Mouse (Mus musculus) midbrain, embryonic 14.5 days (tissue): Measurements from ENCODE around the gene Hist2h4. TPM values are rescaled to one million over a fixed set of nuclear protein-coding genes. Genes with fewer than 3 reads are reported as not detected.
A peak's percentile ranks its signal among the peaks of the same experiment; 100 is the strongest.
"Not testable (repeated sequence)": the region's sequence is repeated elsewhere in the genome, so short reads cannot be mapped to it uniquely, and the experiment has no call there.

Source experiments
- ATAC-seq: fragments of 200-750 bp; cut with Nextera tagmentation; 2 replicates; pipeline ENCODE4 v1.8.0; 2017; ENCODE audit warnings: moderate number of reproducible peaks, moderate library complexity; ENCODE audit not compliant: low FRiP score, low TSS enrichment
- DNase-seq: peaks from one replicate; pipeline ENCODE4 v3.0.0-alpha.2; 2015
- H3K27ac ChIP-seq: fragments of 300-500 bp; sonication (generic); replicated peaks from 2 replicates; pipeline ENCODE4 v1.5.1; 2014; ENCODE audit warnings: mild to moderate bottlenecking, low read depth, low read length, moderate library complexity
- H3K27me3 ChIP-seq: fragments of 300-500 bp; sonication (generic); 2 replicates; pipeline ENCODE4 v1.6.1; 2014; ENCODE audit warnings: low read length, control low read depth, mixed read lengths; ENCODE audit not compliant: control insufficient read depth, insufficient read depth
- H3K36me3 ChIP-seq: fragments of 300-500 bp; sonication (generic); 2 replicates; pipeline ENCODE4 v1.6.1; 2014; ENCODE audit warnings: low read length, control low read depth; ENCODE audit not compliant: control insufficient read depth, insufficient read depth
- H3K4me1 ChIP-seq: fragments of 300-500 bp; sonication (generic); 2 replicates; pipeline ENCODE4 v1.6.1; 2014; ENCODE audit warnings: mild to moderate bottlenecking, antibody characterized with exemption, low read length, control low read depth; ENCODE audit not compliant: control insufficient read depth, insufficient read depth
- H3K4me2 ChIP-seq: fragments of 300-500 bp; sonication (generic); 2 replicates; pipeline ENCODE4 v1.6.1; 2014; ENCODE audit warnings: mild to moderate bottlenecking, low read length, moderate library complexity
- H3K4me3 ChIP-seq: fragments of 300-500 bp; sonication (generic); replicated peaks from 2 replicates; pipeline ENCODE4 v1.5.1; 2014; ENCODE audit warnings: low read depth, low read length
- H3K9ac ChIP-seq: fragments of 300-500 bp; sonication (generic); replicated peaks from 2 replicates; pipeline ENCODE4 v1.6.1; 2014; ENCODE audit warnings: mild to moderate bottlenecking, low read length, moderate library complexity
- H3K9me3 ChIP-seq: fragments of 300-500 bp; sonication (generic); 2 replicates; pipeline ENCODE4 v1.6.1; 2016; ENCODE audit warnings: low read length, control low read depth, mixed read lengths; ENCODE audit not compliant: control insufficient read depth
- WGBS: fragments of 180-500 bp; shearing (Covaris S2); extraction: QIAGEN DNeasy Blood & Tissue Kit; methylation state at CpG from one replicate; pipeline ENCODE4 v1.1.7; 2014; 5-methylcytosine and 5-hydroxymethylcytosine counted together
- polyA plus RNA-seq: library from polyadenylated mRNA; unstranded; fragments of >200 nt; fragmentation: Nextera tagmentation; extraction: Ambion mirVana; gene quantifications from 2 replicates; pipeline ENCODE4 v1.2.1, GENCODE M21; 2014

The Hist2h4 gene
- polyA plus RNA-seq, 1 experiment from 2014 or later = 5.2 TPM

- ATAC-seq (no peak), DNase-seq (no peak)
- Histone ChIP-seq H3K4me3 (no peak within 1 kb of the TSS), H3K9me3 (no peaks in the 10 kb centered on the region), H3K27me3 (no peaks in the 10 kb centered on the region), H3K27ac (no peak within 1 kb of the TSS), H3K4me1 (no peaks in the 10 kb centered on the region), H3K36me3 (no peaks in the 10 kb centered on the region), H3K4me2 (no peak within 1 kb of the TSS), H3K9ac (no peak within 1 kb of the TSS)
- WGBS = 80% methylated on average over 4 of the region's 4 CpGs
These were observed 30.7 kb upstream of the Hist2h4 start, which contains the start of gene Fcgr1 for GRCm38 (mm10) chr3:96293787-96294186. TSS of gene Fcgr1 (minus strand) at chr3:96293969.

- Histone ChIP-seq H3K36me3 (no peaks in the 10 kb centered on the region), H3K27me3 (no peaks in the 10 kb centered on the region), H3K9me3 (no peaks in the 10 kb centered on the region), H3K9ac (no peak overlapping the region), H3K4me3 (no peak overlapping the region), H3K4me1 (no peaks in the 10 kb centered on the region), H3K4me2 (no peak overlapping the region), H3K27ac (no peak overlapping the region)
- WGBS = 55% methylated on average over 5 of the region's 5 CpGs
- no peak for DNase-seq
- ATAC-seq = no peak
These were observed 30.3 kb upstream of the Hist2h4 start for GRCm38 (mm10) chr3:96293368-96293767.

GRCm38 (mm10) chr3:96292641-96293040 lies 29.5 kb upstream of the Hist2h4 start:
- H3K4me3 ChIP-seq = no peak overlapping the region
- no peak overlapping the region for H3K4me2 ChIP-seq
- H3K9ac ChIP-seq = no peak overlapping the region
- WGBS = 73% methylated on average over 6 of the region's 6 CpGs
- H3K27ac ChIP-seq = no peak overlapping the region
- no peaks in the 10 kb centered on the region for H3K36me3 ChIP-seq
- H3K4me1 ChIP-seq = no peaks in the 10 kb centered on the region
- H3K27me3 ChIP-seq = no peaks in the 10 kb centered on the region
- DNase-seq = no peak
- no peaks in the 10 kb centered on the region for H3K9me3 ChIP-seq
- no peak for ATAC-seq

GRCm38 (mm10) chr3:96290727-96291126 lies 27.6 kb upstream of the Hist2h4 start:
- H3K4me3 ChIP-seq, H3K36me3 ChIP-seq, H3K4me1 ChIP-seq, H3K4me2 ChIP-seq, ATAC-seq, H3K9ac ChIP-seq, H3K27me3 ChIP-seq, H3K9me3 ChIP-seq, DNase-seq, H3K27ac ChIP-seq: not testable (repeated sequence)
- 97% methylated on average over 3 of the region's 3 CpGs for WGBS

GRCm38 (mm10) chr3:96289201-96289600 lies 26.1 kb upstream of the Hist2h4 start:
- no peak overlapping the region for H3K4me2 ChIP-seq
- no peaks in the 10 kb centered on the region for H3K36me3 ChIP-seq
- H3K9ac ChIP-seq = no peak overlapping the region
- H3K4me3 ChIP-seq = no peak overlapping the region
- H3K9me3 ChIP-seq = no peaks in the 10 kb centered on the region
- 76% methylated on average over 3 of the region's 3 CpGs for WGBS
- H3K27me3 ChIP-seq = no peaks in the 10 kb centered on the region
- ATAC-seq (no peak), DNase-seq (no peak)
- H3K4me1 ChIP-seq = no peaks in the 10 kb centered on the region
- no peak overlapping the region for H3K27ac ChIP-seq

GRCm38 (mm10) chr3:96287334-96287733 lies 24.2 kb upstream of the Hist2h4 start:
- not testable (repeated sequence) for H3K9me3 ChIP-seq, H3K9ac ChIP-seq, H3K4me3 ChIP-seq, H3K36me3 ChIP-seq, H3K4me2 ChIP-seq, ATAC-seq, H3K4me1 ChIP-seq, H3K27me3 ChIP-seq, H3K27ac ChIP-seq, DNase-seq
- WGBS = 92% methylated on average over 11 of the region's 11 CpGs

GRCm38 (mm10) chr3:96284457-96284856 lies 21.3 kb upstream of the Hist2h4 start:
- Histone ChIP-seq H3K9me3 (no peaks in the 10 kb centered on the region), H3K4me2 (no peak overlapping the region), H3K27me3 (no peaks in the 10 kb centered on the region; the same call in 1 of the 2 replicates), H3K27ac (no peak overlapping the region), H3K4me1 (no peaks in the 10 kb centered on the region), H3K9ac (no peak overlapping the region), H3K4me3 (no peak overlapping the region), H3K36me3 (no peaks in the 10 kb centered on the region)
- peak; percentile 72 for DNase-seq
- ATAC-seq = no peak
- 30% methylated on average over 4 of the region's 4 CpGs for whole genome bisulfite sequencing

GRCm38 (mm10) chr3:96280660-96281059 lies 17.5 kb upstream of the Hist2h4 start:
- no peak for ATAC-seq
- WGBS = 50% methylated on average over 6 of the region's 6 CpGs
- DNase-seq = no peak
- H3K4me2 ChIP-seq = no peak overlapping the region
- no peak overlapping the region for H3K4me3 ChIP-seq
- H3K27me3 ChIP-seq = no peaks in the 10 kb centered on the region; the same call in 1 of the 2 replicates
- H3K4me1 ChIP-seq = 0 out of 2 replicates have a peak, but pooled peaks cover 4% of the 10 kb centered on the region
- H3K36me3 ChIP-seq = no peaks in the 10 kb centered on the region
- H3K27ac ChIP-seq = no peak overlapping the region
- no peak overlapping the region for H3K9ac ChIP-seq
- no peaks in the 10 kb centered on the region for H3K9me3 ChIP-seq

GRCm38 (mm10) chr3:96277800-96278624 lies 14.9 kb upstream of the Hist2h4 start:
- peak overlapping the region; percentile 68 for H3K4me2 ChIP-seq
- DNase-seq = peak; percentile 96
- ATAC-seq = peak; percentile 96
- 0 out of 2 replicates have a peak, but pooled peaks cover 4% of the 10 kb centered on the region for H3K4me1 ChIP-seq
- peak overlapping the region; percentile 55 for H3K9ac ChIP-seq
- H3K4me3 ChIP-seq = peak overlapping the region; percentile 46
- H3K27me3 ChIP-seq = no peaks in the 10 kb centered on the region; the same call in 1 of the 2 replicates
- H3K9me3 ChIP-seq = no peaks in the 10 kb centered on the region
- H3K36me3 ChIP-seq = no peaks in the 10 kb centered on the region
- peak overlapping the region; percentile 88 for H3K27ac ChIP-seq
- under 1% methylated on average over 49 of the region's 49 CpGs for WGBS
